Mouse (Mus musculus) yolk sac, embryonic 10.5 days (tissue): Measurements from ENCODE around the gene Cracr2a.
A peak's percentile ranks its signal among the peaks of the same experiment; 100 is the strongest.

Source experiments
- DNase-seq: peaks from one replicate; pipeline ENCODE4 v3.0.0-alpha.2; 2017; ENCODE audit warnings: low spot score

The Cracr2a gene

GRCm38 (mm10) chr6:127693681-127694080, 132.5 kb downstream of the Cracr2a start:
- DNase-seq = no peak

- DNase-seq = no peak
Observed at GRCm38 (mm10) chr6:127701036-127701783, 140.1 kb downstream of the Cracr2a start.

- DNase-seq = peak; percentile 19
Observed at GRCm38 (mm10) chr6:127708218-127708628, 147.1 kb downstream of the Cracr2a start.

GRCm38 (mm10) chr6:127714906-127715305, 153.8 kb downstream of the Cracr2a start:
- DNase-seq = no peak

- DNase-seq = no peak
Observed at GRCm38 (mm10) chr6:127715428-127715827, 154.3 kb downstream of the Cracr2a start.

- DNase-seq = no peak
Observed at GRCm38 (mm10) chr6:127717239-127718137, 156.3 kb downstream of the Cracr2a start.

- no peak for DNase-seq
Observed at GRCm38 (mm10) chr6:127719875-127720274, 158.7 kb downstream of the Cracr2a start.

GRCm38 (mm10) chr6:127723126-127723525, 162.0 kb downstream of the Cracr2a start:
- no peak for DNase-seq
